Mouse (Mus musculus) kidney, adult 2 months (tissue): ENCODE results near the gene Astn2. TPM values are rescaled to one million over a fixed set of nuclear protein-coding genes. Genes with fewer than 3 reads are reported as not detected.
A peak's percentile ranks its signal among the peaks of the same experiment; 100 is the strongest.

ENCODE experiments used
- DNase-seq: peaks from one replicate; pipeline ENCODE4 v3.0.0; 2021
- H3K27ac ChIP-seq: fragments of 200-500 bp; 2 replicates; pipeline ENCODE4 v1.5.1; 2012; ENCODE audit warnings: low read depth, low read length, control low read depth, inconsistent platforms; ENCODE audit not compliant: insufficient read depth
- H3K27me3 ChIP-seq: fragments of 200-500 bp; replicated peaks from 2 replicates; pipeline ENCODE4 v1.6.1; 2012; ENCODE audit warnings: mild to moderate bottlenecking, moderate library complexity, low read length, inconsistent platforms; ENCODE audit not compliant: control insufficient read depth, insufficient read depth
- H3K36me3 ChIP-seq: fragments of 200-500 bp; 2 replicates; pipeline ENCODE4 v1.6.1; 2012; ENCODE audit warnings: mild to moderate bottlenecking, moderate library complexity, low read length, inconsistent platforms; ENCODE audit not compliant: control insufficient read depth, insufficient read depth
- H3K4me1 ChIP-seq: fragments of 200-500 bp; 2 replicates; pipeline ENCODE4 v1.6.1; 2011; ENCODE audit warnings: low read length; ENCODE audit not compliant: control insufficient read depth, insufficient read depth
- H3K4me3 ChIP-seq: fragments of 200-500 bp; 2 replicates; pipeline ENCODE4 v1.5.1; 2011; ENCODE audit warnings: mild to moderate bottlenecking, low read depth, low read length, control low read depth; ENCODE audit not compliant: insufficient read depth
- CTCF ChIP-seq: fragments of 200-500 bp; conservative IDR thresholded peaks from 2 replicates; pipeline ENCODE4 v1.5.1; 2011; ENCODE audit warnings: low read depth, mild to moderate bottlenecking, control low read depth, low read length, moderate library complexity, mixed read lengths; ENCODE audit not compliant: insufficient read depth, insufficient read length
- POLR2A ChIP-seq: fragments of 200-500 bp; IDR thresholded peaks from one replicate; pipeline ENCODE4 v1.6.1; 2011; ENCODE audit warnings: low read depth, low read length, control low read depth
- WGBS: fragments of 180-500 bp; shearing (Covaris S2); methylation state at CpG from one replicate; pipeline ENCODE4 v1.1.7; 2018; 5-methylcytosine and 5-hydroxymethylcytosine counted together
- polyA plus RNA-seq: library from polyadenylated mRNA; depleted of rRNA; stranded (reverse); fragments of >200 nt; gene quantifications from 2 replicates; pipeline ENCODE4 v1.2.3, GENCODE M21; 2012

Astn2 gene
- polyA plus RNA-seq, 1 experiment: 2.5 TPM

DNA sequence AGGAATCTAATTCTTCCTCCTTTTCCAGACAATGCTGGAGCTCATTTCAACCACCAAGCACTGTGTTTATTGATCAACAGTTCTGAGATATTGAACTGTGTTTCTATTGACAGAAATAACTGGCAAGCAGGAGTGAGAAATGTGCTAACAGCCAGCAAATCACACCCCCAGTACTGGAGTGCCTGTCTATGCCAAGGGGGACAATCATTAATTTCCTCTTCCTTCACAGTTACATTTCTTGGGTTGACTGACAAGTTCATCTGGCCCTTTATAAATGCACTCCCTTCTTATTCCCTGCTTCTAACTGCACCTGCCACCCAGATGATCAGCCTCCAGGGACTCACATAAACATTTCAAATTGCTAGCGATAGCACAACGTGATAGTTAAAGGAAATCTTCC lies 584.2 kb downstream of the Astn2 start:
- Histone ChIP-seq H3K36me3 (no peaks in the 10 kb centered on the region), H3K27me3 (no peaks in the 10 kb centered on the region), H3K4me3 (no peak overlapping the region), H3K27ac (no peak overlapping the region), H3K4me1 (no peaks in the 10 kb centered on the region)
- no peak for DNase-seq
- TF ChIP-seq POLR2A (no peak), CTCF (no peak)
- 71% methylated on average over 2 of the region's 2 CpGs for WGBS

DNA sequence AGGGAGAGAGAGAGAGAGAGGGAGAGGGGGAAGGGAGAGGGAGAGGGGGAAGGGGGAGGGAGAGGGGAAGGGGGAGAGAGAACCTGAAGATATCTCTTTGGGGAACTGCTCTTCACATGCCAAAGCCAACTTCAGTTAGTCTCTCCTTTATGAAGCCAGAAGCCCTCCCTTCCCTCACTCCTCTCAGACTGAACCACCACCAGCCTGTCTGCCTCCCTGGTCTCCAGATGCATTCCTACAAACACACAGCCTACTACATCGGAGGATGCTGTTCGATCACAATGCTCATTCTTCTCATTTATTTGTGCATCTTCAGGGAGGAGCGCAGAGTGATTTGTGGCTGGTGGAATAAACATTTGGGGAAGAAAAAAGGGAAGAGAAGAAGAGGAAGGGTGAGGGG lies 584.6 kb downstream of the Astn2 start:
- Histone ChIP-seq H3K27me3 (no peaks in the 10 kb centered on the region), H3K36me3 (no peaks in the 10 kb centered on the region), H3K4me3 (no peak overlapping the region), H3K4me1 (no peaks in the 10 kb centered on the region), H3K27ac (no peak overlapping the region)
- TF ChIP-seq POLR2A (no peak), CTCF (no peak)
- DNase-seq: no peak
- WGBS: 73% methylated on average over 3 of the region's 3 CpGs

- 96% methylated on average over 2 of the region's 2 CpGs for WGBS
- no peak overlapping the region for H3K4me3 ChIP-seq
- DNase-seq: no peak
- no peak for TF ChIP-seq CTCF
- TF ChIP-seq POLR2A: no peak
- no peaks in the 10 kb centered on the region for H3K4me1 ChIP-seq
- H3K36me3 ChIP-seq: no peaks in the 10 kb centered on the region
- no peaks in the 10 kb centered on the region for H3K27me3 ChIP-seq
- H3K27ac ChIP-seq: no peak overlapping the region
Measured at GRCm38 (mm10) chr4:65814176-65814535, 590.3 kb downstream of the Astn2 start.

DNA sequence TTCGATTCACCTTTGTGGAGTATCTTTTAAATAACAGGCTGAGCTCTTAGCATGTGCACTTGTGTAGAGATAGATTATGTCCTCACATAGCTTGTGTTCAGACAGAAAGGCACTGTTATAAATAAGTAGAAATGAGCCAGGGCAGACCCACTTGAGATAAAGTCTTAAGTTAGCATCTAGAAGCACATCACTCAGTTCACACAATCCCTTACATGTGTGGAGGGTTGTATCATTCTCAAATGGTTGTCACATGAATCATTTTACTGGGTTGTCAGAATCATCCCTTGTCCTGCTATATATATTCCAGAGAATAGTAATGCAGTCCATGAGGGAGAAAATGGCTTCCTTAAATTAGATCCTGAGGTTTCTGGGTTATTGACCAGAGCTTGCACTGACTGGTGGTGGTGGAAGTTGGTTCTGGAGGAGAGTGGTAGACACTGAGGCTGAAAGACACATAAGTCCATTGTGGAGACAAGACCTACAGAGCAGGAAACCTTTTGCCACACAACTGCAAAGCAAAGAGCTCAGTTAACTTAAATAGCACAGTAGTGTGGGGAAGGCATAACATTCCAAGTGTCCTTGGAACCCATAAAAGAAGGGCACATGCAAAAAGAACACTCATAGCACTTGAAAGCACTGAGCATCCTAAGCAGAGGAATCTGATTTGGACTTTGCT lies 590.8 kb downstream of the Astn2 start:
- Histone ChIP-seq H3K27me3 (no peaks in the 10 kb centered on the region), H3K27ac (no peak overlapping the region), H3K4me1 (no peaks in the 10 kb centered on the region), H3K4me3 (no peak overlapping the region), H3K36me3 (no peaks in the 10 kb centered on the region)
- DNase-seq: no peak
- WGBS: 78% methylated on average over 1 of the region's 1 CpGs
- TF ChIP-seq CTCF (no peak), POLR2A (no peak)

- no peaks in the 10 kb centered on the region for H3K27me3 ChIP-seq
- TF ChIP-seq POLR2A: no peak
- no peak for TF ChIP-seq CTCF
- no peak overlapping the region for H3K27ac ChIP-seq
- no peak for DNase-seq
- WGBS: 84% methylated on average over 3 of the region's 3 CpGs
- no peak overlapping the region for H3K4me3 ChIP-seq
- H3K36me3 ChIP-seq: no peaks in the 10 kb centered on the region
- H3K4me1 ChIP-seq: no peaks in the 10 kb centered on the region
Measured at GRCm38 (mm10) chr4:65807341-65807740, 597.1 kb downstream of the Astn2 start.

DNA sequence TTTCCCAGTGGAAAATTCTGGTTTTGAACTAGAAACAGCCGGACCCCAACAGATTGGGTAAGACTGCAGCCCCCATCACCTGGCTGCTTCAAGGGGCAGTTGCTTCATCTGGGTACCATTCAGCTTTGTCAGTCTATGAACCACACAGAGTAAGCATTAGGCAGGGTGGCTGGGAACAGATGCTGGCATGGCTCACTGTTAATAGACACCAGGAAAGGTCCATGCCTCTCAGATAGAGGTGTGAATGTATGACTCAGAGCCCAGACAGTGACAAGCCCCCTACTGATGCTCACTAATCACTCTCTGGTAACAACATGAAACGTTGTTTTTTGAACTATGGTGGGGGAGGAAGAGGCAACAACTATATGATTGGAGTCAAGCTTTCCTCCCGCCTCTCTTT lies 603.2 kb downstream of the Astn2 start:
- no peak overlapping the region for H3K27ac ChIP-seq
- no peak overlapping the region for H3K4me3 ChIP-seq
- H3K36me3 ChIP-seq: no peaks in the 10 kb centered on the region
- WGBS: 60% methylated on average over 3 of the region's 3 CpGs
- TF ChIP-seq CTCF (no peak), POLR2A (no peak)
- no peak for DNase-seq
- H3K4me1 ChIP-seq: no peaks in the 10 kb centered on the region
- no peaks in the 10 kb centered on the region for H3K27me3 ChIP-seq

- TF ChIP-seq POLR2A (no peak), CTCF (no peak)
- DNase-seq: peak; percentile 16
- Histone ChIP-seq H3K4me3 (no peak overlapping the region), H3K27ac (no peak overlapping the region), H3K36me3 (no peaks in the 10 kb centered on the region), H3K27me3 (no peaks in the 10 kb centered on the region), H3K4me1 (no peaks in the 10 kb centered on the region)
Measured at GRCm38 (mm10) chr4:65791051-65791450, 613.4 kb downstream of the Astn2 start.
